Mouse (Mus musculus): ENCODE results near the gene Lysmd2.
"Not testable (repeated sequence)": the region's sequence is repeated elsewhere in the genome, so short reads cannot be mapped to it uniquely, and the experiment has no call there.

Gene Lysmd2

DNA sequence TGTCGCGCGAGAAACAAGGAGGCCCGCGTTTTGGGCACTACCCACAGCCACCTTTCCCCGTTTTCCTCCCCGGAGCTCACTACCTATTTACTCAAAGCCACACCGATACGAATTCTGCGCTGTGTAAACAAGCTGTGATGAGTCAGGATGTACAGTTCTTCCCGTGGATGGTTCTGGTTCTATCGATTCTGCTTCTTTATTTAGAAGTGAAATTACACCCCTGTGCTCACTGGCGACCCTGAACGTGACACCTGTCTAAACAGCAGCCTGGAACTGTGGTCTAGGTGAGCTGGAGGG, 715 bp downstream of the Lysmd2 start:
- DNase-seq (ENCODE audit: low spot score in 2 of 2) = peak; percentile 55 to 59

GRCm38 (mm10) chr9:75630823-75631454, 5.4 kb downstream of the Lysmd2 start:
- DNase-seq (ENCODE audit: low spot score in 2 of 2) = no peak

DNA sequence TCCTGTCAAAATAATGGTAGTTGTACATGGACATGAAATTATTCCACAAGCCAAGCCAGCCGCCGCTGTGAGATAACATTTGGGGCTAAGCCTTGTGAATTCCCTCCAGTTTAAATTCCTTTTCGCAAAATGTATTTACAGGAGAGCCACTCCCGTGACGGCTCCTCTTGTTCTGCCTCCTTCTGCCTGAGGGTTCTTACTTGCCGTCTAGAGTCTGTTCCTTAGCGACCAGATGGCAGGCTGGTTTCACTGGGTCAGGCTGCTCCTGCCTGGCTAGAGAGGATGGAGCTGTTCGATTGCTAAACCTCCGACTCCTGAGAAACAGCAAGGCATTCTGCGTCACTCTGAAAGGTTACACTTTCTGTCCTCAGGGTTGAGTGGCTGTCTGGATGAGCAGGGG, 6.6 kb downstream of the Lysmd2 start:
- no peak for DNase-seq (ENCODE audit: low spot score in 2 of 2)

DNA sequence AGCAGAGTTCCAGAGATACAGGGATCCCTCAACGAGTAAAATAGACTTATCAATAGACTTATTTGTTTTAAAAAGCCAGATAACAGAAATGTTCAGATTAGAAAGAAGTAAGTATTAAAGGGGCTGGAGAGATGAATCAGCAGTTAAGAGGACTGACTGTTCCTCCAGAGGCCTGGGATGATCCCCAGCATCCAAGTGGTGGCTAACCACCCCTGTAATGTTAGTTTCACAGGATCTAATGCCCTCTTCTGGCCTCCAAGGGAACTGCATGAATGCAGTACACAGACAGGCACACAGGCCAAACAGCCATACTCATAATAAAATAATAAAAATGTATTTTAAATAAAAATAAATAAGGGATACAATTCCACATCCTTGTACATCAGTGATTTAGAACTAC, 7.4 kb downstream of the Lysmd2 start:
- DNase-seq (ENCODE audit: low spot score in 2 of 2) = no peak

DNA sequence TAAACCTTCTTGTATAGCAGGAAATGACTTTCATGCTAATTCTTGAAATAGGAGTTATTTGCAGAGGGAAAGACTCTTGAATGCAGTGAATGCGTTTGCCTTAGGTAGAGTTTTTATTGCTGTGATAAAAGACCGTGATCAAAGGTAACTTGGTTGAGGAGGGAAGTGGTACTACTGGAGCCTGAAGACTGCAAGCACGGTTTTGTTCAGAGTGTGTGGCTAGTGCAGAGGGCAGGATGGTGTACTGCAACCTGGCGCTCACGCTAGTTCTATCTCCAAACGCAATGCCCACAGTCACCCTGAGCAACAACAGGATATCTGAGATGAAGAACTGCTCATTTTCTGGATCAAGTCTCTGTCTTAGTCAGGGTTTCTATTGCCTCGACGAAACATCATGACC, 8.1 kb downstream of the Lysmd2 start:
- DNase-seq (ENCODE audit: low spot score in 2 of 2) = no peak

DNA sequence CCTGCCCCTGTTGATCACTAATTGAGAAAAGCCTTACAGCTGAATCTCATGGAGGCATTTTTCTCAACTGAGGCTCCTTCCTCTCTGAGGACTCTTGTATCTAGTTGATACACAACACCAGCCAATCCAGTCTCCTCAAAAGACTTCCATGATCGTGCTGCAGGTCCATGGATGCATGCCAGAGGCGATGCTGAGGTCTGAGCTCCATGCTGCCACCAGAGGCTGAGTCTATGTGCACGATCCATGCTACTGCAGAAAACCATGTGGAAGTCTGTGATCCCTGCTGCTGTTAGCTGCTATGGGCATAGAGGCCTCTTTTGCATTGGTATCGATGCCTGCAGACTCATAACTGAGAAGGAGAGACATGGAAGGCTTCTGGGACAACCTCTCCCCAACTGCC, 8.7 kb downstream of the Lysmd2 start:
- no peak for DNase-seq (ENCODE audit: low spot score in 2 of 2)

GRCm38 (mm10) chr9:75645405-75645804, 19.9 kb downstream of the Lysmd2 start:
- DNase-seq (ENCODE audit: low spot score in 2 of 2) = no peak

DNA sequence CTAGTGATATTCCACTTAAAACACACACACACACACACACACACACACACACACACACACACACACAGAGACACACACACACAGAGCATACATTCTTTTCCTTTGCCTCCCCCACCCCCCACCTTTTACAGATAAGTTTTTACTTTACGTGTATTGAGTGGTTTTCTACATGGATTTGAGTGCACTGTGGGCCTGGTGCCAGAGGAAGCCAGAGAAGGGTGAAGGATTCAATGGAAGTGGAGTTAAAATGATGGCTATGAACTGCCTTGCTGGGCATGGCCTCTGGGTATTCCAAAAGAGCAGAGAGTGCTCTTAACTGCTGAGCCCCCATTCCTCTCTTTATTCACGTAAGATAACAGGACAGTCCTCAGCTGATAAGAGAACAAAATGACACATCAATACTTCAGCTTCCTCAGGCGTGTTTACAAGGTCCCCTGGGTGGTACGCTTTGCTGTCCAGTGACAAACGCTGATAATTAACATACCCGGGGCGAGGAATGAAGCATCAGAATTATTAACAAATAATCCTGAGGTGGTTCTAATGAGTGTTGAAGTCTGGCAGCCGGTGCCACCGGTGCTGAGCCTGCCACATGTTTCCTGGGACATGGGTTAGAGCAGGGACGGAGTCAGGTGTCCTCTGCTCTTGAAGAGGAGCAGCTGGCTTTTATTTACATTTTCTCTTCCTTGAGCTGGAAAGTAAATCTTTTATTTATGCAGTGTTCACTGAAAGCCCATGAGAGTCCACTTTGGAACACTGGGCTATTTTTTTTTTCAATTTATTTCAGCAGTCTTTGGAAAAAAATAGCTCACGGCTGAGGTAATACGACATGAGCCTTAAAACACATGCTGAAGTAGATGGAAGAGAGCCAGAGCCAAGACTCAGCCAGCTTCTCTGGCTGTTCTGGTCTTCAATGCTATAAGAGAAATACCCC, 28.7 kb downstream of the Lysmd2 start:
- DNase-seq (ENCODE audit: low spot score in 2 of 2) = no peak

- not testable (repeated sequence) for DNase-seq (ENCODE audit: low spot score in 2 of 2)
Measured at GRCm38 (mm10) chr9:75656456-75656855, 30.9 kb downstream of the Lysmd2 start.

GRCm38 (mm10) chr9:75660917-75661316, 35.4 kb downstream of the Lysmd2 start:
- DNase-seq (ENCODE audit: low spot score in 2 of 2) = peak; percentile 64 to 76

DNA sequence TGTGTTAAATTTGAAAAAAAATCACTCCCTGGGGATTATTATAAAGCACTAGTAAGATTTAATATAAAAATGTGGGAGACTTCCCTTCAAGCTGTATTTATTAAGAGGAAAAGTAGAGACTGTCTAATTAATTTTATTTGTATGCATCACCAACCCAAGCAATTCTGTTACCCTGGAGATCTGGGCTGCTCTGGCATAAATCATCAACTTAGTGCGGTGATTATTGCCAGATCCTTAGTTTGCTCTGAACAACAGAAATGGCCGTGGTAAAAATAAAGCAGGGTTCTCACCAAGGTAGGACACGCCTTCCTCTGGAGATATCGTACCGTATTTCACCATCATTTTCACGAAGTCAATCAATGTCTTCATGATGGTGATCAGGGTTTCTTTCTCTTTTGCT, 39.8 kb downstream of the Lysmd2 start:
- DNase-seq (ENCODE audit: low spot score in 2 of 2) = no peak

DNA sequence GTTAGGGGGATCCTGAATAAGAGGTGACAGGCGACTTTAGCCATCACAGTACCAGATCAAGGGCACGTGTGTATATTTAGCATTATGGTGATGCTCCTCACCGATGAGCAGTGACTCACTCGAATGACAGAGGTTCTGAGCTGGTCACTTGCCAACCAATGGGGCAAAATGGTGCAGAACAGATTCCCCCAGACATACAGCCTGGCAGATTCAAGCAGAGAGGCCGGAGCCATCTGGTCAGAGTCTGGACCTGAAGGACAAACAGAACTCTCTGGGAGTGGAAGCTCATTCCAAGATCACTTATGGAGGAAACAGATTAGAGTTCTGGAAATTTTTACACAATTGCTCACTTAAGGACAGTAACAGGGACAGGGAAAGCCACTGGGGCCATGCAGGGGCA, 41.1 kb downstream of the Lysmd2 start:
- DNase-seq (ENCODE audit: low spot score in 2 of 2) = no peak

DNA sequence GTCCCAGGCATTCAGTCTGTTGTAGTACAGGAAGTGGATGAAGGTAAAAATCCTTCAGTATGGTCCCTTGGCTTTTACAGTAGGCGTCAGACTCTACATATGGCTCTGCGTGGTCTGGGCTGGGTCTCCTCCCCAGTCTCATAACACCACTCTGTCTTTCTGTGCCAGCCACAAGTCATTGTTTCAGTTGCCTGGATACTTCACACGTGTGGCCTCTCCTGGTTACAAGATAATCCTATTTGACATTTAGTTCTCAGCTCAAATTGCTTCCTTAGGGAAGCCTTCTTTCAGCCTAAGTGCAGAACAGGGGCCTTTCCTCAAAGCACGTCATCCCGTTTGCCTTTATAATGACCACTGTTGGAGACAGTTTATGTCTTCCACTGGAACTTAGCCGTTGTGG, 47.2 kb downstream of the Lysmd2 start:
- no peak for DNase-seq (ENCODE audit: low spot score in 2 of 2)

GRCm38 (mm10) chr9:75676226-75676625, 50.7 kb downstream of the Lysmd2 start:
- DNase-seq (ENCODE audit: low spot score in 2 of 2) = peak; percentile 48 to 59

DNA sequence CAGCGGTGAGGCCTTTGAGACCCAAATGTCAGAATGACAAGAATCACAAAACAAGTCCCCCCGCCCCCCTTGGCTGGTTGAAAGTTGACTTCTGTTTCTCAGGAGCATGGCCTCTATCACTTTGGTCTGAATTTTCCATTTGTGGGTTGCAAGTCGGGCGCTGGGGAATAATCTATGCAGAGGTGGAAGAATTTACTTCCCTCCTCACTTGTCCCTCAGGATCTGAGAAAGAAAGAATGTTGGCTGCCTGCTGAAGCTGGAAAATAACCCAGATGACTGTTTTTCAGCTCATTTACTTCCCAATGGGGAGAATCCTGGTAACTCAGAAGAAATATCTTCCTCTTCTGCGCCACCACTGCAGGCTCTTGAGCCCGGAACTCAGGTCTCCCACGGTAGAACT, 52.8 kb downstream of the Lysmd2 start:
- DNase-seq (ENCODE audit: low spot score in 2 of 2) = no peak

- no peak for DNase-seq (ENCODE audit: low spot score in 2 of 2)
Measured at GRCm38 (mm10) chr9:75679629-75680028, 54.1 kb downstream of the Lysmd2 start.

DNA sequence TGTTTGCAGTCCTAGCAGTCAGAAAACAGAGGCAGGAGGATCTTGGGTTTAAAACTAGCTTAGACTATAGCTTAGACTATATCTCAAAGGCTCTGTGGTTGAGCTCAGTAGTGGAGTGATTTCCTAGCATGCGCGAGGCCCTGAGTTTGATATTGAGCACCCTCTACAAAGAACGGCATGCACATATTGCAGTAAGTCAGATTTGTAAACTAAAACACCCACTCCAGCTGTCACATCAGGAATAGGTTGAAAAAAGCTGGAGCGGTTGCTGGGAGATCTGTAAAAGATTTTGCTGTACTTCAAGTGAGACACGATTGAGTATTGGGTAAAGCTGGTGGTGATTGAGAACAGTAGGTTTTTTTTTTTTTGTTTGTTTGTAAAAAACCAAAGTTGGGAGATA, 55.1 kb downstream of the Lysmd2 start:
- DNase-seq (ENCODE audit: low spot score in 2 of 2) = peak in 1 of 2 experiments; percentile 32

- peak; percentile 96 to 97 for DNase-seq (ENCODE audit: low spot score in 2 of 2)
Measured at GRCm38 (mm10) chr9:75683426-75684191, 58.1 kb downstream of the Lysmd2 start, which contains the start of gene Scg3. TSS of gene Scg3 (minus strand) at chr9:75684056.

DNA sequence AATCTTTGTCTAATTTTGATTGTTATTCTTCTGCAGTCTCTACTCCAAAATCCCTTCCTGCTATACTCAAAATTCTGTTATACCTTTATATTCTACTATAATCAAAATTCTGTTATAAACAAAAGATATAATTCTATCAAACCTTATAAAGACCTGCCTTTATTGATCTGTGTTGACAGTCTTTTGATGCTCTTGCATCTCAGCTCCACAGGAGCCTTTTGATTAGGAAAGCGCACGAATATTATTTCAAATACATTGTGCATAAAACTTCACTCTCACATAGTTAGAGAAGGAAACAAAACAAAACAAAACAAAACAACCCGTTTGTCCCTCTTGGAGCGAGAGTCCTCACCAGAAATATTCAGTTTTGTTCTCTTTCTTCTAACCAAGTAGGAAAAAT, 58.8 kb downstream of the Lysmd2 start:
- no peak for DNase-seq (ENCODE audit: low spot score in 2 of 2)

DNA sequence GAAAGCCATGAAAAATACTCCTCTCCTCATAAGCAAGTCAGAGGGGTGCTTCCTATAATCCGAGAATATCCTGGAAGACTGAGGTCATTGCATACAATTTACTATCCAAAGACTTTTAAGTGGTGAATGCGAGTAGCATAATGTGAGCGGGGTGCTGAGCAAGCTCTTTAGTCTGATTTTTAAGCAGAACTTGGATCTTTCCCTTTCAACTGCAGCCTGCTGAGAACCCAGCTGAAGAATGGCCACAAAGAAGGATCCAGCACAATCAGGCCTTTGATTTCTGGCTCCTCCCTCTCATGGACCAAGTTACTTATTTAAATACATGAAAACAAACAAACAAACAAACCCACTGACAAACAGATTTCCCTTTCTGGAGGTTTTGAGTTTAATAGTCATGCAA, 59.2 kb downstream of the Lysmd2 start:
- no peak for DNase-seq (ENCODE audit: low spot score in 2 of 2)
